Mouse (Mus musculus): ENCODE data around the gene Nxn.

- TF ChIP-seq CTCF (IDR thresholded peaks at IDR 0.05; ENCODE audit: low read depth) (no peak), EP300 (IDR thresholded peaks at IDR 0.05; ENCODE audit: low read depth) (no peak)
These were observed 146.9 kb downstream of the Nxn start for GRCm38 (mm10) chr11:76252036-76252435.

All from heart, postnatal 0 days (tissue).